Mouse (Mus musculus): ENCODE results near the gene Dmp1. TPM values are rescaled to one million over a fixed set of nuclear protein-coding genes. Genes with fewer than 3 reads are reported as not detected.

Gene Dmp1
- 1 to 10 TPM; 2.9 to 3.2 TPM for total RNA-seq (2021)

DNA sequence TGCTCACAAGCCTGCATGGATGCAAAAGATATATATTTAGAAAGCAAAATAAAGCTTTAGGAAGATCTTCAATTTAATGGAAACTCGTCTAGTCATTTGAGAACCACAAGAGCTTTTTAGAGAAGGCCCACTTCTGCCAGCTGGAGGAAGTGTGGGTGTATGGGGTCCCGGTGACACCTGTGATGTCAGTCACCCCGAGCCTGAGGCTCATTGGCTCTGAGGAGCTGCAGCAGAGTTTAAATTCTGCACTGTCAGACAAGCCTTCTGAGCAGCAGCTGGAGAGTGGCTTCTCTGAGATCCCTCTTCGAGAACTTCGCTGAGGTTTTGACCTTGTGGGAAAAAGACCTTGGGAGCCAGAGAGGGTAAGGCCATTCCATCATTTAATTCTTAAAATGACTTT is at the start of gene Dmp1:
Dmp1 (plus strand) TSS at position 263 of the 400 bp plus-strand sequence.
- DNase-seq (ENCODE audit: extremely low spot score in 1 of 2, low spot score in 1 of 2), result no peak

DNA sequence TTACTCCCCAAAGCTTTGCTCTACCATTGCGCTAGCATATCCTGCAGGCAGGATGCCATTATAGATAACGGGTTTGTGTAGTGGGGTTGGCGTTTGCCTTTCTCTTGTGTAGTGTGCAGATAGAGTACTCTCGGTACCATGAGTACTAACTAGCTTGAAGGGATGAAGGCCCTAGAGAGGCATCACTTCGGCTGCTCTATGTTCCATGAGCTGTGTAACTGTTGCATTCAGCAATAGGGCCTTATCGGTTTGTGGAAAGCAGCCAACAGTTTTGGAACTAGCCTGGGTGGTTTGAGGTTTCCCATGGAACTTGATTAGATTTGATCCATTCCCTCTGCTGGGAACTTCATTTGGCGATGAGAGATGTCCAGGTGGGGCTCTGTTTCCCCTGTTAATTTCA is 44.7 kb upstream of the Dmp1 start:
- no peak for DNase-seq (ENCODE audit: extremely low spot score in 1 of 2, low spot score in 1 of 2)

- peak; percentile 44 to 56 for DNase-seq (ENCODE audit: extremely low spot score in 1 of 2, low spot score in 1 of 2)
Measured at GRCm38 (mm10) chr5:104158332-104159052, 43.9 kb upstream of the Dmp1 start.

DNA sequence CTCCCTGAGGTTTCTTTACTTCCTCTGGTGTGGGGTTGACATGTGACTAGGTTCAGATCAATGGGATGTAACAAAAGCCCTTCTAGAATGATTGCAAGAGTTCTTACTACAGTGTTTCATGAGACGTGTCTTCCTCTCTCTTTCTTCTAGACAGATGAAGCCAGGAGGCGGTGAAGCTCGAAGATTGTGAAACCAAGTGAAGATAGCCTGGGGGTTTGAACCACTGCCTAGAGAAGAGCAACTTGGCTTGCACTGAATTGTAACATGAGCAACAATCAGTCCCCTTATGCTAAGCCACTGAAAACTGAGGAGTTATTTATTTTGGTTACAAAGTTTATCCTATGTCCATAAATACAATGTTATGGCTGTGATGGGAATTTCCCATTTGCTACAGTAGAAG is 41.8 kb upstream of the Dmp1 start:
- DNase-seq (ENCODE audit: extremely low spot score in 1 of 2, low spot score in 1 of 2), result no peak

DNA sequence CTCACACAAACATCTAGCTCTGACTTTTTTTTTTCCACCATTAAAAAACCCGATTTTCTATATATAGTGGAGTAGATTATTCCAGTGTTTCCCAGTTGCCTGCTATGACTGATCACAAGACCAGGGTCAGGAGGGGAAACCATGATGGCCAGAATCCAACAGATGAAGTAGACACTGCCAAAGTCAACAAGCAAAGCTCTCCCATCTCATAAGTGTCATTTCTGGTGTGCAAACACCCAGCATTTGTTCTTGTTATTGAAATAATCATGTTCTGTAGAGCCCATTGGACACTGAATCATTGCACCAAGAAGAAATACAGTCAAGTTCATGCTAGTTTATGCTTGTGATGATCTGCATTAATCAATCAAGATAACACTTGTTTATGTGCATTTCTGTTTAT is 41.0 kb upstream of the Dmp1 start:
- DNase-seq (ENCODE audit: extremely low spot score in 1 of 2, low spot score in 1 of 2), result no peak

- no peak for DNase-seq (ENCODE audit: extremely low spot score in 1 of 2, low spot score in 1 of 2)
Measured at GRCm38 (mm10) chr5:104163536-104163935, 38.9 kb upstream of the Dmp1 start.

GRCm38 (mm10) chr5:104170412-104170811 is 32.0 kb upstream of the Dmp1 start, which contains the start of gene Dspp:
Dspp (plus strand) TSS chr5:104170712.
- no peak for DNase-seq (ENCODE audit: extremely low spot score in 1 of 2, low spot score in 1 of 2)

GRCm38 (mm10) chr5:104173094-104173493 is 29.3 kb upstream of the Dmp1 start:
- DNase-seq (ENCODE audit: extremely low spot score in 1 of 2, low spot score in 1 of 2), result peak in 1 of 2 experiments; percentile 11

- DNase-seq (ENCODE audit: extremely low spot score in 1 of 2, low spot score in 1 of 2), result no peak
Measured at GRCm38 (mm10) chr5:104183743-104184142, 18.7 kb upstream of the Dmp1 start.

- DNase-seq (ENCODE audit: extremely low spot score in 1 of 2, low spot score in 1 of 2), result no peak
Measured at GRCm38 (mm10) chr5:104187281-104187680, 15.1 kb upstream of the Dmp1 start.

GRCm38 (mm10) chr5:104195086-104195485 is 7.3 kb upstream of the Dmp1 start:
- no peak for DNase-seq (ENCODE audit: extremely low spot score in 1 of 2, low spot score in 1 of 2)

DNA sequence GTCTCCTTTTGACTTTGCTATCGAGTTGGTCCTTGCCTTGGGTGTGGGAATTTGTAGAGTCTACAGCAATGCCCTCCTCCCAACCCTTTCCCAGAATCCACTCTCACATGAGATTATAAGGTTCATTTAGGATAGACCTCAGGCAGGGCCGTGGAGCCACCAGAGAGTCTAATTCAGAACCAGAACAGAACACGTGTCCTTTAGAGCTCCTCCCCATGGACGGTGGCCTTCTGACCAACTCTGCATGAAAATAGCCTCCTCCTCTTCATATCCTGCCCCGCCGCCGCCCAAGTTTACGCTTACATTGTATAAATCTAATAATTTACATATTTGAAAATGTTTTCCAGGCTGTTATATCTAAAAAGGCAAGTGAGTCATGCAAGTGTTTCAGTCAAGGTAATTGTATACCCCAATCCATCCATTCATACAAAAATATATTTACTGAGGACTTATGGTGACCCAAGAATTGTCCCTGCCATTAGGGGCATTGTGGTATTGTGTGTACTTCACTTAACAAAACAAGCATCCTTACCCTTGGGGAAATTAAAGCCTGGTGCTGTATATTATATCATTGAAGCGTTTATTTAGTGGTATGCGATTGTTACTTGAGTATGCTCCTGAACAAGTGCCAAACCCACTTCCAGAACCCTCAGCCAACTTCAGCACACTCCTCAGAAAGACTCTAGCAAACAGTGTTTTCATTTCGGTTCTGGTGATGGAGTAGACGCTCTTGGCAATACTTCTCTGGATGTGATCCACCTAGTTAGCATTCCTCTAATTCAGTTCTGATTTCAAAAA is 1.1 kb upstream of the Dmp1 start:
- no peak for DNase-seq (ENCODE audit: extremely low spot score in 1 of 2, low spot score in 1 of 2)

GRCm38 (mm10) chr5:104212531-104212930 is 10.1 kb downstream of the Dmp1 start:
- no peak for DNase-seq (ENCODE audit: extremely low spot score in 1 of 2, low spot score in 1 of 2)

DNA sequence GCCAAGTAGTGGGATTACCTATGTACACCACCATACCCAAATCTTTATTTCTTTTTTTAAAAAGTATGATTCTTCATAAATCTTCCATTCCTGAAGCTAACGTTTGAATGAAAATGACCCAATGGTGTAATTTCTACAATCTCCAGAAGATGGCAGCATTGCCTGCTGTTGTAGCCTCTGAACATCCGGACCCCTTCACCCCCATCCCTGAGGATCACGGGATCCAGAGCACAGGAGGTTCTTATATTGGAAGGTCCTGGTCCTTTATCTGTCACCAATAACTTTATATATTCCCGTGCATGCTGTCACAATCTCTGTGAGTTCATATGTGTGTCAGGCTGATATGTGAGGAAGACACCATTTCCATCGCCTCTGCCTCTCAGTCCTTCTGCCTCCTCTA is 16.5 kb downstream of the Dmp1 start:
- peak; percentile 18 to 33 for DNase-seq (ENCODE audit: extremely low spot score in 1 of 2, low spot score in 1 of 2)

GRCm38 (mm10) chr5:104224299-104224698 is 21.9 kb downstream of the Dmp1 start:
- DNase-seq (ENCODE audit: extremely low spot score in 1 of 2, low spot score in 1 of 2), result no peak

DNA sequence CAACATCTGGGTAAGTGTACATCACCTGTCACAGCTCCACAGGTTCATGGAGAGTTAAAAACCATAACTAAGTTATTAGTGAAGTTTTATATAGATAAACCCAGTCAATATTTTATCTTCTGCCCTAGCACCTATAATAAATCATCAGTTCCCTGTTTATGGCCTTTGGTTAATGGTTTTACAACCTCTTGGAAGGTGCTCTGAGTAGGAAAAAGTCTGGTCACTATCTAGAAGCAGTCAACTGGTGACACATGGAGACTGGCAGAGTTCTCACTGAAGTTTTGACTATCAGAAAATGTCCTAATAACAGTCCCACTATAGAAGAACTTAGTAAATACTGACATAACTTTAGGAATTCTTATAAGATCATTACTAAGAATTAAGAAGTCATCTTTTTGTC is 22.3 kb downstream of the Dmp1 start:
- no peak for DNase-seq (ENCODE audit: extremely low spot score in 1 of 2, low spot score in 1 of 2)

GRCm38 (mm10) chr5:104228497-104228896 is 26.1 kb downstream of the Dmp1 start:
- DNase-seq (ENCODE audit: extremely low spot score in 1 of 2, low spot score in 1 of 2), result no peak

- no peak for DNase-seq (ENCODE audit: extremely low spot score in 1 of 2, low spot score in 1 of 2)
Measured at GRCm38 (mm10) chr5:104236741-104237140, 34.3 kb downstream of the Dmp1 start.

- no peak for DNase-seq (ENCODE audit: extremely low spot score in 1 of 2, low spot score in 1 of 2)
Measured at GRCm38 (mm10) chr5:104239674-104240378, 37.4 kb downstream of the Dmp1 start.

- no peak for DNase-seq (ENCODE audit: extremely low spot score in 1 of 2, low spot score in 1 of 2)
Measured at GRCm38 (mm10) chr5:104244261-104244660, 41.8 kb downstream of the Dmp1 start.

- no peak for DNase-seq (ENCODE audit: extremely low spot score in 1 of 2, low spot score in 1 of 2)
Measured at GRCm38 (mm10) chr5:104251811-104252210, 49.4 kb downstream of the Dmp1 start.

All from layer of hippocampus, postnatal 25 days (tissue).